Mouse (Mus musculus) limb, embryonic 13.5 days (tissue): ENCODE measurements around the gene Gabrg2. TPM values are rescaled to one million over a fixed set of nuclear protein-coding genes. Genes with fewer than 3 reads are reported as not detected.

ENCODE experiments used
- polyA plus RNA-seq: library from polyadenylated mRNA; unstranded; fragments of >200 nt; fragmentation: Nextera tagmentation; extraction: Ambion mirVana; gene quantifications from 2 replicates; pipeline ENCODE4 v1.2.1, GENCODE M21; 2015

Gene Gabrg2
- polyA plus RNA-seq, 1 experiment from 2014 or later, result 0.11 TPM

Other genes starting within 250 kb of the Gabrg2 start
- 1.4 and 1.5 TPM in 2 replicates for gene Gabra1, start 182.1 kb upstream of the Gabrg2 start, polyA plus RNA-seq